Mouse (Mus musculus) cerebellum, adult 8-10 months (tissue): Measurements from ENCODE around the gene Dph3.
"Not testable (repeated sequence)": the region's sequence is repeated elsewhere in the genome, so short reads cannot be mapped to it uniquely, and the experiment has no call there.

Experiments used
- DNase-seq: peaks from one replicate; pipeline ENCODE4 v3.0.0; 2022

Gene Dph3

GRCm38 (mm10) chr14:32085486-32086201 lies at the start of gene Dph3:
Dph3 (minus strand) TSS chr14:32085729.
- peak; percentile 99 for DNase-seq

- DNase-seq: no peak
Measured at GRCm38 (mm10) chr14:32134293-32134692, 48.8 kb upstream of the Dph3 start.

GRCm38 (mm10) chr14:32131836-32132235 lies 46.3 kb upstream of the Dph3 start:
- no peak for DNase-seq

GRCm38 (mm10) chr14:32128409-32128808 lies 42.9 kb upstream of the Dph3 start:
- DNase-seq: no peak

GRCm38 (mm10) chr14:32125256-32125655 lies 39.7 kb upstream of the Dph3 start:
- DNase-seq: not testable (repeated sequence)

GRCm38 (mm10) chr14:32124261-32124660 lies 38.7 kb upstream of the Dph3 start:
- no peak for DNase-seq

GRCm38 (mm10) chr14:32121920-32122315 lies 36.4 kb upstream of the Dph3 start:
- DNase-seq: no peak

GRCm38 (mm10) chr14:32120940-32121919 lies 35.7 kb upstream of the Dph3 start:
- no peak for DNase-seq

GRCm38 (mm10) chr14:32112124-32112523 lies 26.6 kb upstream of the Dph3 start:
- not testable (repeated sequence) for DNase-seq

- DNase-seq: no peak
Measured at GRCm38 (mm10) chr14:32106911-32107310, 21.4 kb upstream of the Dph3 start.

GRCm38 (mm10) chr14:32105663-32106062 lies 20.1 kb upstream of the Dph3 start:
- no peak for DNase-seq

- no peak for DNase-seq
Measured at GRCm38 (mm10) chr14:32103556-32103955, 18.0 kb upstream of the Dph3 start.

GRCm38 (mm10) chr14:32098951-32099350 lies 13.4 kb upstream of the Dph3 start:
- DNase-seq: no peak

GRCm38 (mm10) chr14:32097691-32098090 lies 12.2 kb upstream of the Dph3 start:
- no peak for DNase-seq

- no peak for DNase-seq
Measured at GRCm38 (mm10) chr14:32096740-32097139, 11.2 kb upstream of the Dph3 start.

- no peak for DNase-seq
Measured at GRCm38 (mm10) chr14:32095646-32096045, 10.1 kb upstream of the Dph3 start.

GRCm38 (mm10) chr14:32093500-32094117 lies 8.1 kb upstream of the Dph3 start:
- no peak for DNase-seq

GRCm38 (mm10) chr14:32093018-32093417 lies 7.5 kb upstream of the Dph3 start:
- no peak for DNase-seq

- DNase-seq: no peak
Measured at GRCm38 (mm10) chr14:32091704-32092103, 6.2 kb upstream of the Dph3 start.

GRCm38 (mm10) chr14:32091124-32091523 lies 5.6 kb upstream of the Dph3 start:
- no peak for DNase-seq

- not testable (repeated sequence) for DNase-seq
Measured at GRCm38 (mm10) chr14:32087584-32088248, 2.2 kb upstream of the Dph3 start.

- no peak for DNase-seq
Measured at GRCm38 (mm10) chr14:32086226-32086625, 697 bp upstream of the Dph3 start.
